Mouse (Mus musculus): ENCODE measurements around the gene Vps35l. TPM values are rescaled to one million over a fixed set of nuclear protein-coding genes. Genes with fewer than 3 reads are reported as not detected.

Vps35l gene
- polyA plus RNA-seq, 1 experiment from 2014 or later = 48.8 TPM

DNA sequence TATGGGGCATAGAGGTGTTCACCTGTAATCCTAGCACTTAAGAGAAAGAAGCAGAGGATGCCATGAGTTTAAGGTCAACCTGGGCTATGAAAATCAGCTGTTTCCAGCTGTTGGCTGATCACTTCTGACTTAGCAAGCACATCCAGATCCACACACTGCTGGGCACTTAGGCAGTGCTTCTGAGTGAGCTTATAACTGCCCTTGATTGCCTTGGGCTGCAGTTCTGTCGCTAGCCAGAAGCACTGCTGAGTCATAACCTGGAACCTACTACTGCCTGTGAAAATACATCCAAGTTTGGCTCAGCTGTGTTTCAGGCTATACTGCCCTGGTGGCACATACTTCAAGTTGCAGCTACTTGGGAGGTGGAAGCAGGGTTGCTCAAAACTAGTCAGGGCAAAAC is 101.8 kb downstream of the Vps35l start:
- Histone ChIP-seq H3K4me3 (ENCODE audit: low read length) (no peak overlapping the region), H3K27ac (ENCODE audit: low read length) (no peak overlapping the region), H3K4me1 (ENCODE audit: control insufficient read depth, insufficient read depth, low read length) (peaks cover 4% of the 10 kb centered on the region; the same call in 1 of the 2 replicates), H3K27me3 (ENCODE audit: control insufficient read depth, insufficient read depth, low read length) (no peaks in the 10 kb centered on the region), H3K4me2 (ENCODE audit: low read depth, low read length) (no peak overlapping the region), H3K9ac (ENCODE audit: low read length) (no peak overlapping the region), H3K9me3 (replicated peaks; ENCODE audit: control insufficient read depth, low read length) (no peaks in the 10 kb centered on the region), H3K36me3 (ENCODE audit: control insufficient read depth, insufficient read depth) (peaks cover 56% of the 10 kb centered on the region)
- WGBS = 44% methylated on average over 1 of the region's 1 CpGs
- ATAC-seq (replicated peaks; ENCODE audit: extremely low read depth, insufficient read depth, low FRiP score) = no peak

DNA sequence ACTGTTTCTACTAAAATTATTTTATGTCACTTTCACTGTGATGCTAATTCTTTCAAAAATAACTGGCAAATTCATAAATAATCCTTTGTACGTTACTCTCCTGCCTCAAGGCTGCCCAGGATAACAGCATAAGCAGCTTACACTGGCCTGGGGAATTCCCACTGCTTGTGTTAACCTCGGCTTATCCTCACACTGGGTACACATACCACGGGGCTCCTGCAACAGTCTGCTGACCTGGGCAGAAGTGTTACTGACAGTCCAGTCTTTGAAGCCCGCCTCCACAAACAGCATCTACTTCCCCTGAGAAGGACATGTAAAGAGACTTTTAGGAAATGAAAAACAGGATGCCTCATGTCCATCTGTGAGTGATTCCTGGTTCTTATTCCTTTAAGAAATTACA is 102.9 kb downstream of the Vps35l start:
- Histone ChIP-seq H3K4me3 (ENCODE audit: low read length) (no peak overlapping the region), H3K36me3 (ENCODE audit: control insufficient read depth, insufficient read depth) (peaks cover 62% of the 10 kb centered on the region), H3K4me1 (ENCODE audit: control insufficient read depth, insufficient read depth, low read length) (peaks cover 5% of the 10 kb centered on the region), H3K9ac (ENCODE audit: low read length) (no peak overlapping the region), H3K27me3 (ENCODE audit: control insufficient read depth, insufficient read depth, low read length) (no peaks in the 10 kb centered on the region), H3K27ac (ENCODE audit: low read length) (no peak overlapping the region), H3K4me2 (ENCODE audit: low read depth, low read length) (no peak overlapping the region), H3K9me3 (replicated peaks; ENCODE audit: control insufficient read depth, low read length) (no peaks in the 10 kb centered on the region)
- ATAC-seq (replicated peaks; ENCODE audit: extremely low read depth, insufficient read depth, low FRiP score) = no peak
- WGBS = 67% methylated on average over 4 of the region's 4 CpGs

DNA sequence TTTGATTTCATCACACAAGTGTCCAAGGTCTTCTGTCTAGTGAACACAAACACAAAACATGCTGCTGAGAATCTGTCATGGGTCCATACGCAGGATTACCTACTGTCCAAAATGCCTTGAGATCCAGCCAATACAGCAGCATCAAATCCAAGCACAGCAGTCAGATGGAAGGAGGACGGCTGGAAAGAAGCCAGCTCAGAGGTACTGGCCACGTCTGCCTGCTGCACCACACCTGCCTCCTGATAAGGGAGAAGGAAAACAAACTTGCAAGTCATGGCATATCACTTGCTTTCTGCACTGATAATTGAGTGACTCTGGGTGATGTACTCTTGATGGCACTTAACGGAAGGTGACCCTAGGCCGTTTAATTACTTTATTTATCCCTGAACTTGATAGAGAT is 105.1 kb downstream of the Vps35l start:
- Histone ChIP-seq H3K27ac (ENCODE audit: low read length) (no peak overlapping the region), H3K9ac (ENCODE audit: low read length) (no peak overlapping the region), H3K9me3 (replicated peaks; ENCODE audit: control insufficient read depth, low read length) (no peaks in the 10 kb centered on the region), H3K36me3 (ENCODE audit: control insufficient read depth, insufficient read depth) (peaks cover 59% of the 10 kb centered on the region), H3K27me3 (ENCODE audit: control insufficient read depth, insufficient read depth, low read length) (no peaks in the 10 kb centered on the region), H3K4me2 (ENCODE audit: low read depth, low read length) (no peak overlapping the region), H3K4me1 (ENCODE audit: control insufficient read depth, insufficient read depth, low read length) (peaks cover 27% of the 10 kb centered on the region), H3K4me3 (ENCODE audit: low read length) (no peak overlapping the region)
- no peak for ATAC-seq (replicated peaks; ENCODE audit: extremely low read depth, insufficient read depth, low FRiP score)
- 45% methylated on average over 5 of the region's 5 CpGs for WGBS

DNA sequence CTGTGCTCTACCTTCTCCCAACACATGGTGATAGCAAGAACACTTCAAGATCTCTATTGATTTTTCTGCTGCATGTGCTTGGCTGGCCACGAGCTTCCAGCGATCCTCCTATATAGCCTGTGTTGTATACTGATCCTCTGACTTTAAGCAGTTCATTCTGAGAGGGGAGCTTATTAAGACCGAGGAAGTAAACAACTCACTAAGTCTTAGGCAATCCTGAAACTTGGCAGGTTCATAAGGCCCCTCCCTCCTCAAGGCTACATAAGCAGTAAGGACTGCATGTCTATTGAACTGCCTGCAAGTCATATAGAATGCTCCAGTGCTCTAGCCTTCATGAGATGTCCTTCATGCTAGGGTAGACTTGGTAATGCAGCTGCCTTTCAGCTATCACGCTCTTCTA is 106.3 kb downstream of the Vps35l start:
- Histone ChIP-seq H3K4me3 (ENCODE audit: low read length) (no peak overlapping the region), H3K36me3 (ENCODE audit: control insufficient read depth, insufficient read depth) (peaks cover 59% of the 10 kb centered on the region), H3K9me3 (replicated peaks; ENCODE audit: control insufficient read depth, low read length) (no peaks in the 10 kb centered on the region), H3K27me3 (ENCODE audit: control insufficient read depth, insufficient read depth, low read length) (no peaks in the 10 kb centered on the region), H3K9ac (ENCODE audit: low read length) (no peak overlapping the region), H3K4me2 (ENCODE audit: low read depth, low read length) (no peak overlapping the region), H3K27ac (ENCODE audit: low read length) (no peak overlapping the region), H3K4me1 (ENCODE audit: control insufficient read depth, insufficient read depth, low read length) (peaks cover 34% of the 10 kb centered on the region)
- no peak for ATAC-seq (replicated peaks; ENCODE audit: extremely low read depth, insufficient read depth, low FRiP score)
- WGBS = 91% methylated on average over 4 of the region's 4 CpGs

DNA sequence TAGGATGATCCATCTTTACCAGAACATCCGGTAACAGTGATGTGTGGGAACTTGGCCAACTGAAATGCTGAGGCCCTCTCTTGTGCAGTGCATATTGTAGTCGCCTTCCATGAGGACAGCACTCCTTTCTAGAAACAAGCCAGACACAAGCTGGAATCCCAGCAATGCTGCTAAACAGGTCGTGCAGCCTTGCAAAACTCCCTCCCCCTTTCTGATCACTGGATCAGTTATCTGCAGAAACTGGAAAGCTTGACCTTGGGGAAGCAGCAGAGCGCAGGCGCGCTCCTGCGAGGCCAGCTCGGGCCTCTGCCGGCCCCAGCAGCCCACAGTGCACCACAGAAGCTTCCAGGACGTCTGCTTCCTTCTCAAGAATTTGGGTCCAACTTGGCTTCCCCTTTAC is 108.8 kb downstream of the Vps35l start:
- no peaks in the 10 kb centered on the region for H3K27me3 ChIP-seq (ENCODE audit: control insufficient read depth, insufficient read depth, low read length)
- 0 out of 2 replicates have a peak overlapping the region, but pooled peaks have one; percentile 33 for H3K9ac ChIP-seq (ENCODE audit: low read length)
- WGBS = 34% methylated on average over 10 of the region's 10 CpGs
- peak overlapping the region; percentile 91 for H3K27ac ChIP-seq (ENCODE audit: low read length)
- peak; percentile 64 for ATAC-seq (replicated peaks; ENCODE audit: extremely low read depth, insufficient read depth, low FRiP score)
- no peaks in the 10 kb centered on the region for H3K9me3 ChIP-seq (replicated peaks; ENCODE audit: control insufficient read depth, low read length)
- no peak overlapping the region for H3K4me3 ChIP-seq (ENCODE audit: low read length)
- peaks cover 43% of the 10 kb centered on the region for H3K4me1 ChIP-seq (ENCODE audit: control insufficient read depth, insufficient read depth, low read length)
- H3K4me2 ChIP-seq (ENCODE audit: low read depth, low read length) = no peak overlapping the region
- H3K36me3 ChIP-seq (ENCODE audit: control insufficient read depth, insufficient read depth) = peaks cover 59% of the 10 kb centered on the region

DNA sequence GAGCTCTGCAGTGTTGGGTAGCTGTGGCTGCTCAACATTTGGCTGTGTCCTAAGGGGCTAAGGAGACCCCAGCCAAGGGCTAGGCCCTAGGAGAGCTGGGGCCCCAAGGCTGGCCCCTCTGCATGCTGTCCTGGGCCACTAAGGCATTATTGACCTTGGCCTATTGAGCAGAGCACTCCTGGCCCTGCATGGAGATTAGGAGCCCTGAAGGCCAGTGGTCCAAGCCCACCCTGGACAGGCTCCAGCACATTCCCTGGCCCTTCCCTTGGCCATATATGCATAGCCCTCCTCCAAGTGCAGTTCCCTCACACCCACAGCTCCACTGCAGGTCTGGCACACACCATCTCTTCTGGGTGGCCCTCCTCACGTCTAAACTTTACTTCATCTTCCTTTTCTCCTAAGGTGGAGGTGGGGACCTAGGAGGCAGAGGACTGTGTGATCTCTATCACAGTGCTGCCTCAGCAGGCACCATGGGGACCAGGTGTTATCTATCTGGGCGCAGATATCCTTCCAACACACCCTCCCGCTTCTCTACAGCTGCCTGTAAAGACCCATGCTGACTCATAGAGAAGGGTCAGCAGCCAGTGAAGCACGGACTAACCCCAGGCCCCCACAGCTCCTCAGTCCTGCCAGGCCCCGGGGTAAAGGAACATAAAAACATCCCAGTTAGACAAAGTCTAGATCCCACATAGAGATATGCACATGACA is 109.7 kb downstream of the Vps35l start:
- no peak for ATAC-seq (replicated peaks; ENCODE audit: extremely low read depth, insufficient read depth, low FRiP score)
- H3K4me3 ChIP-seq (ENCODE audit: low read length) = no peak overlapping the region
- H3K4me2 ChIP-seq (ENCODE audit: low read depth, low read length) = no peak overlapping the region
- peaks cover 50% of the 10 kb centered on the region for H3K36me3 ChIP-seq (ENCODE audit: control insufficient read depth, insufficient read depth)
- H3K27me3 ChIP-seq (ENCODE audit: control insufficient read depth, insufficient read depth, low read length) = no peaks in the 10 kb centered on the region
- WGBS = 67% methylated on average over 5 of the region's 5 CpGs
- H3K27ac ChIP-seq (ENCODE audit: low read length) = peak overlapping the region; percentile 91
- H3K9me3 ChIP-seq (replicated peaks; ENCODE audit: control insufficient read depth, low read length) = no peaks in the 10 kb centered on the region
- H3K9ac ChIP-seq (ENCODE audit: low read length) = no peak overlapping the region
- peaks cover 48% of the 10 kb centered on the region for H3K4me1 ChIP-seq (ENCODE audit: control insufficient read depth, insufficient read depth, low read length)

DNA sequence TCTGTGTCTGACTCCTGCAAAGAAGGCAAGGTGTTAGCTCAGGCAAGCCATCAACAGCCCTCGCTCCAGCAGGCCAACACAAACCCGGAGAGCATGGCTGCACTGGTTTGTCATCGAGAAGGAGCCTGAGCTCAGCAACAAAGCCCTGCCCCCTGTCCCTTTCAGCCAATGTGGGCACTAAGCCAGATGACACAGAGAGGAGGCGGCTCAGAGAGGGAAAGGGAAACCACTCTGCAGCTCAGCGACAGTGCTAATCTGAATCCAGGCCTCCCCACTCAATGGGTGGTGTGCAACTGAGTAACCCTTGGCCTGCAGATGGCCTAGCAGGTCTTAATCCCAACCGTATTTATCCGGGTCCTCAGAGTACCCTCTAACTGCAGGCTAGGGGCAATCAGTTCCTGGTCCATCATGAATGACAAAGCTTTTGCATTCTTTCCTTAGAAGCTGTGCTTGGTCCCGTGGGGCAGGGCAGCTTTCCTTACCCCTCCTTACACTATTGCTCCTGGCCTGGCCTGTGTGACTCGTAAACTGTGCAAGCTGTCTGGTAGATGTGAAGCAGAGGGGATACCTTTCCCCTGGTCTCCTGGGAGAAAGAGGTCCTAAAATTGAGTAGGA is 110.8 kb downstream of the Vps35l start:
- H3K27ac ChIP-seq (ENCODE audit: low read length) = 0 out of 2 replicates have a peak overlapping the region, but pooled peaks have one; percentile 28
- WGBS = 56% methylated on average over 9 of the region's 9 CpGs
- peaks cover 39% of the 10 kb centered on the region for H3K36me3 ChIP-seq (ENCODE audit: control insufficient read depth, insufficient read depth)
- H3K9ac ChIP-seq (ENCODE audit: low read length) = 0 out of 2 replicates have a peak overlapping the region, but pooled peaks have one; percentile 31
- no peak overlapping the region for H3K4me3 ChIP-seq (ENCODE audit: low read length)
- H3K27me3 ChIP-seq (ENCODE audit: control insufficient read depth, insufficient read depth, low read length) = no peaks in the 10 kb centered on the region
- peaks cover 49% of the 10 kb centered on the region for H3K4me1 ChIP-seq (ENCODE audit: control insufficient read depth, insufficient read depth, low read length)
- H3K9me3 ChIP-seq (replicated peaks; ENCODE audit: control insufficient read depth, low read length) = no peaks in the 10 kb centered on the region
- no peak overlapping the region for H3K4me2 ChIP-seq (ENCODE audit: low read depth, low read length)
- peak; percentile 16; the same call in 1 of the 2 replicates for ATAC-seq (replicated peaks; ENCODE audit: extremely low read depth, insufficient read depth, low FRiP score)

DNA sequence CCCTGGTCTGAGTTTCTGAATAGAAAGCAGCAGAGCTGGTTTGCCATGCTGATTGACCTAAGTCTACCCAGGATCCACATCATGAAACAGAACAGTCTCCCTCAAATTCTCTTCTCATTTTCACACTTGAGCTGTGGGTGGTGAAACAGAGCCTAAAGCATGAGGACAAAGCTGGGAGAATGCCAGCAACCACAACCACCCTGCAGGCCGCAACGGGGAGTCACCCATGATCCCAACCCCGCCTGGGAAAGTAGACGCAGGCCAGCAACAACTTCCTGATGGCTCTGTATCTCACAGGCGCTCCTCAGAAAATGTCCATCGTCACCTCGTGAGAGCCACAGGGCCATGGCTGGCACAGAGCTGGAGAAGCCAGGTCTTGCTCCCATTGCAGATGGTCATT is 111.5 kb downstream of the Vps35l start:
- H3K9ac ChIP-seq (ENCODE audit: low read length) = no peak overlapping the region
- 0 out of 2 replicates have a peak overlapping the region, but pooled peaks have one; percentile 5 for H3K27ac ChIP-seq (ENCODE audit: low read length)
- peaks cover 54% of the 10 kb centered on the region for H3K4me1 ChIP-seq (ENCODE audit: control insufficient read depth, insufficient read depth, low read length)
- no peaks in the 10 kb centered on the region for H3K9me3 ChIP-seq (replicated peaks; ENCODE audit: control insufficient read depth, low read length)
- no peak for ATAC-seq (replicated peaks; ENCODE audit: extremely low read depth, insufficient read depth, low FRiP score)
- 70% methylated on average over 7 of the region's 7 CpGs for WGBS
- peaks cover 33% of the 10 kb centered on the region for H3K36me3 ChIP-seq (ENCODE audit: control insufficient read depth, insufficient read depth)
- H3K4me3 ChIP-seq (ENCODE audit: low read length) = no peak overlapping the region
- no peaks in the 10 kb centered on the region for H3K27me3 ChIP-seq (ENCODE audit: control insufficient read depth, insufficient read depth, low read length)
- H3K4me2 ChIP-seq (ENCODE audit: low read depth, low read length) = no peak overlapping the region

DNA sequence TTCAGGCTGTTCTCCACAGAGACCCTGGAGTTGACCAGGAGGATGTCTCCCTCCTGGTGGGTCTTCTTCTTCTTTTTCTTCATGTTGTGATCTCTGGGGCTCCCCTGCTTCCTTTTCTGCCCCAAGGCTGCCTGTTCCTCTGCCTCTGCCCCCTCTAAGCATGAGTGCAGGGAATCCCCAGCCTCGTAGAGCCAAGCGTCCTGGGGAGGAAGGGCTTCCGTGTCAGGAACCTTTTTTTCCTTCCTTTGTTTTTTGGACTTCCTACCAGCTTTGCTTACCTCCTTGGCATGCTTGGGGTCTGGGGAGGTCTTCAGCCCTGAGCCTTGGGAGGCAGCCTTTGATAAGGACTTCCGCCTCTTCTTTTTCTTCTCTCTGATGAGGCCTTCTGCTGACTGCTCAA is 112.6 kb downstream of the Vps35l start:
- Histone ChIP-seq H3K27ac (ENCODE audit: low read length) (peak overlapping the region; percentile 65; the same call in 1 of the 2 replicates), H3K4me2 (ENCODE audit: low read depth, low read length) (no peak overlapping the region), H3K9me3 (replicated peaks; ENCODE audit: control insufficient read depth, low read length) (no peaks in the 10 kb centered on the region), H3K4me3 (ENCODE audit: low read length) (no peak overlapping the region), H3K9ac (ENCODE audit: low read length) (no peak overlapping the region), H3K36me3 (ENCODE audit: control insufficient read depth, insufficient read depth) (peaks cover 24% of the 10 kb centered on the region), H3K4me1 (ENCODE audit: control insufficient read depth, insufficient read depth, low read length) (peaks cover 54% of the 10 kb centered on the region), H3K27me3 (ENCODE audit: control insufficient read depth, insufficient read depth, low read length) (no peaks in the 10 kb centered on the region)
- no peak for ATAC-seq (replicated peaks; ENCODE audit: extremely low read depth, insufficient read depth, low FRiP score)
- 77% methylated on average over 4 of the region's 4 CpGs for WGBS
